Mouse (Mus musculus): ENCODE measurements around the gene Unc5c. TPM values are rescaled to one million over a fixed set of nuclear protein-coding genes. Genes with fewer than 3 reads are reported as not detected.

Gene Unc5c
- polyA plus RNA-seq, 2 experiments, result 0.18 to 0.25 TPM

DNA sequence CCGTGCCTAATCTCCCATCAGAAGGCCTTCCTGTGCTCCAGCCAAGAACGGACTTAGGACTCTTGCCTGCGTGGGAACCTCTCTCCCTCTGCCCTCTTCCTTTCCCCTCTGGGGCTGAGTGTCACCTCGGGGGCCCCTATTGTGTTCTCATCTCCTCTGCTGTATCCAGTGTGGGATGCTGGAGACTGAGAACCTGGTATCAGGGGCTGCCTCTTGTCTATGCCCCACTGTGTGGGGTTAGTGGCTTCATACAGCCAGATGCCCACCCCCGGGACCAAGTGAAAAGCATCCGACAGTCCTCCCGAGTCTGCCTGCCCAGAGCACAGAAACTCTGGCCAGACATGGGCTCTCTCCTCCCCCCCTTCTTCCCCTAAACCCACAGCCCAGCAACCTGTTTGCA, 287.2 kb downstream of the Unc5c start:
- H3K4me3 ChIP-seq (ENCODE audit: insufficient read depth in 1 of 2, low read depth in 2 of 2, low read length in 2 of 2), result no peak overlapping the region
- ATAC-seq (ENCODE audit: insufficient read depth) (no peak), DNase-seq (ENCODE audit: low read depth in 3 of 3, low spot score in 3 of 3) (no peak)
- no peak overlapping the region for H3K27ac ChIP-seq
- H3K4me2 ChIP-seq (ENCODE audit: low read depth), result no peak overlapping the region
- no peaks in the 10 kb centered on the region for H3K9me3 ChIP-seq (ENCODE audit: control insufficient read depth, low read length)
- 52% methylated on average over 7 of the region's 7 CpGs for WGBS (ENCODE audit: insufficient replicate concordance)
- H3K4me1 ChIP-seq (replicated peaks; ENCODE audit: control insufficient read depth in 2 of 2, insufficient read depth in 2 of 2, low read length in 1 of 2), result no peaks in the 10 kb centered on the region
- H3K9ac ChIP-seq (replicated peaks), result no peak overlapping the region
- TF ChIP-seq CTCF (IDR thresholded peaks at IDR 0.05; ENCODE audit: low read depth) (no peak), EP300 (IDR thresholded peaks at IDR 0.05; ENCODE audit: low read depth) (no peak)
- H3K36me3 ChIP-seq (replicated peaks; ENCODE audit: control insufficient read depth, insufficient read depth, low read depth), result no peaks in the 10 kb centered on the region
- H3K27me3 ChIP-seq (ENCODE audit: control insufficient read depth, insufficient read depth, low read length), result no peaks in the 10 kb centered on the region

DNA sequence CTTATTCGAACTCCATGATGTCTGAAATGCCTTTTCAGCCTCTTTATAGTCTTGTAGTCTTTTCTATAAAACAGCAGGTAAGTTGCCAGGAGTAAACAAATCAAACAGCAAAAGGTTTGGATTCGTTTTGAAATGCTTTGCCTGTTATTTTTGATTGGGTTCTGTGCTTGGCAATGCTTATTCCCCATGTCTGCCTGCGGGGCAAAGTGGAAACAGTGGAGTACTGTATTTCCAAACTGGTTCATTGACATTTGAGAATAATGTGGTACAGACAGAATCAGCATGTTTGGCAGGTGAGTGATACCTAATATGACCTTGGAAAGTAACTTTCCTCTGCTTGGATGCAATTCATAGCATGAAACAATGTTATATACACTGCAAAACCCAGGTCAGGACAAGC, 292.2 kb downstream of the Unc5c start:
- Histone ChIP-seq H3K9ac (replicated peaks) (no peak overlapping the region), H3K4me1 (replicated peaks; ENCODE audit: control insufficient read depth in 2 of 2, insufficient read depth in 2 of 2, low read length in 1 of 2) (no peaks in the 10 kb centered on the region), H3K36me3 (replicated peaks; ENCODE audit: control insufficient read depth, insufficient read depth, low read depth) (no peaks in the 10 kb centered on the region), H3K27ac (no peak overlapping the region), H3K4me2 (ENCODE audit: low read depth) (no peak overlapping the region), H3K9me3 (ENCODE audit: control insufficient read depth, low read length) (no peaks in the 10 kb centered on the region), H3K4me3 (ENCODE audit: insufficient read depth in 1 of 2, low read depth in 2 of 2, low read length in 2 of 2) (no peak overlapping the region), H3K27me3 (ENCODE audit: control insufficient read depth, insufficient read depth, low read length) (no peaks in the 10 kb centered on the region)
- no peak for DNase-seq (ENCODE audit: low read depth in 3 of 3, low spot score in 3 of 3)
- no peak for ATAC-seq (ENCODE audit: insufficient read depth)
- TF ChIP-seq EP300 (IDR thresholded peaks at IDR 0.05; ENCODE audit: low read depth), result no peak
- TF ChIP-seq CTCF (IDR thresholded peaks at IDR 0.05; ENCODE audit: low read depth), result no peak
- WGBS (ENCODE audit: insufficient replicate concordance), result 41% methylated on average over 3 of the region's 3 CpGs

DNA sequence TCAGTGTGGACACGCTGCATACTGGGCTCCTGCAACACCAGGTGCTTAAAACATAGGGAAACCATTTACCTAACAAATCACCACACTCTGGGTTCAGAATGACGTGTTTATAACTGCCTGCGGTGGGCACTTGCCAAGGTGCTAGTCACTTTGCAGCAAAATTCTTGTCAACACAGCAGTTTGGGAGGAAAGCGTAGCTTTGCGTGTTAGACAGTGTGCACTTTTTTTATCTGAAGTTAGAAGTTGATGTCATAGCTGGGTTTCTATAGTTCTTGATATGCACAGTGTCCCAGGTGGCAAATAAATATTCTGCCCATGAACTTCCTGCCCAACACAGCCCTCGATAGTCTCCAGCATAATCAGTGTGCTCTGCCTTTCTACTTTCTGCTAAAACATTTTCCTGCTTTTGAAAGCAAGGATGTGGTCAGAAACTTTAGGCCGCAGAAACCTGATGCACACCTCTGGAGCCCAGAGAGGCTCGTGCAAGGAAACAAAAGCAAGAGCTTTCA, 313.4 kb downstream of the Unc5c start:
- no peak for ATAC-seq (ENCODE audit: insufficient read depth)
- 50% methylated on average over 8 of the region's 8 CpGs for WGBS (ENCODE audit: insufficient replicate concordance)
- Histone ChIP-seq H3K4me1 (replicated peaks; ENCODE audit: control insufficient read depth in 2 of 2, insufficient read depth in 2 of 2, low read length in 1 of 2) (no peaks in the 10 kb centered on the region), H3K36me3 (replicated peaks; ENCODE audit: control insufficient read depth, insufficient read depth, low read depth) (no peaks in the 10 kb centered on the region), H3K4me2 (ENCODE audit: low read depth) (no peak overlapping the region), H3K9ac (replicated peaks) (no peak overlapping the region), H3K27ac (no peak overlapping the region), H3K27me3 (ENCODE audit: control insufficient read depth, insufficient read depth, low read length) (no peaks in the 10 kb centered on the region), H3K9me3 (ENCODE audit: control insufficient read depth, low read length) (no peaks in the 10 kb centered on the region), H3K4me3 (ENCODE audit: insufficient read depth in 1 of 2, low read depth in 2 of 2, low read length in 2 of 2) (no peak overlapping the region)
- no peak for DNase-seq (ENCODE audit: low read depth in 3 of 3, low spot score in 3 of 3)
- TF ChIP-seq CTCF (IDR thresholded peaks at IDR 0.05; ENCODE audit: low read depth), result no peak
- no peak for TF ChIP-seq EP300 (IDR thresholded peaks at IDR 0.05; ENCODE audit: low read depth)

DNA sequence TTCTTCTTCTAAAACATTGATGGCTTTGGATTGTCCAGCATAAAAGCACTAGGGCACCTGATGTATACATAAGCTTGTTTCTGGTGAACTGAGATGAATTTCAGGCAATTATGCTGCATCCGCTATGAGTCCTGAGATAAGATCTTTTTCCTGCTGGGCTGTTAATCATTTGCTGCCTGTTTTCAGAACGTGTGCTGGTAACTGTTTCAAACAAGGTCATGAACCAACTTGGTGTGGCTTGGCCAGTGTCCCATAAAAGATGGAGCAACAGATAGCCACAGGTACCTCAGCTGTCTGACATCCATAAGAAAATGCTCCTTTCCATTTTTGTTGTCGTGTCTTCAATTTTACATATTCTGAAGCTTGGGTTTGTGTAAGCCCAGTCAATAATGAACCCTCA, 314.2 kb downstream of the Unc5c start:
- ATAC-seq (ENCODE audit: insufficient read depth), result no peak
- Histone ChIP-seq H3K27ac (no peak overlapping the region), H3K9me3 (ENCODE audit: control insufficient read depth, low read length) (no peaks in the 10 kb centered on the region), H3K9ac (replicated peaks) (no peak overlapping the region), H3K36me3 (replicated peaks; ENCODE audit: control insufficient read depth, insufficient read depth, low read depth) (no peaks in the 10 kb centered on the region), H3K4me1 (replicated peaks; ENCODE audit: control insufficient read depth in 2 of 2, insufficient read depth in 2 of 2, low read length in 1 of 2) (no peaks in the 10 kb centered on the region), H3K4me3 (ENCODE audit: insufficient read depth in 1 of 2, low read depth in 2 of 2, low read length in 2 of 2) (no peak overlapping the region), H3K4me2 (ENCODE audit: low read depth) (no peak overlapping the region), H3K27me3 (ENCODE audit: control insufficient read depth, insufficient read depth, low read length) (no peaks in the 10 kb centered on the region)
- no peak for DNase-seq (ENCODE audit: low read depth in 3 of 3, low spot score in 3 of 3)
- WGBS (ENCODE audit: insufficient replicate concordance), result 39% methylated on average over 3 of the region's 3 CpGs
- TF ChIP-seq CTCF (IDR thresholded peaks at IDR 0.05; ENCODE audit: low read depth) (no peak), EP300 (IDR thresholded peaks at IDR 0.05; ENCODE audit: low read depth) (no peak)

DNA sequence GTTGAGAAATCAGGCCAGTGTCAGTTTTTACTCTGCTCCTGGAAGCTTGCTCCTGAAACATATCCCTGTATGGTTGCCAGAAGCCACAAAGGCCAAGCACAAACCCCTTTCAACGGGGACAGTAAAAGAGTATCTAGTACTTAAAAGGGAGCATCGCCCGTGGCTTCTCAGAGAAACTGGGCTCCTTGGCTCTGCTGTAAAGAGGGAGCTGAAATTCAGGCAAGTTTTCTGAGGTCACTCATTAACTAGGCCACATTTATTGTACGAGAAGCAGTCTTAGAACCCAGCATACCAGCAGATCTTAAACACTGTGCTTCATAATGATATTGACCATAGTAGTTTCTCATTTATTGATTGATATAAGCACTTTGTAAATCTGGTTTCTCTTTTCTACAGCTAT, 317.5 kb downstream of the Unc5c start:
- WGBS (ENCODE audit: insufficient replicate concordance), result 50% methylated on average over 4 of the region's 4 CpGs
- TF ChIP-seq CTCF (IDR thresholded peaks at IDR 0.05; ENCODE audit: low read depth) (no peak), EP300 (IDR thresholded peaks at IDR 0.05; ENCODE audit: low read depth) (no peak)
- Histone ChIP-seq H3K27ac (no peak overlapping the region), H3K27me3 (ENCODE audit: control insufficient read depth, insufficient read depth, low read length) (no peaks in the 10 kb centered on the region), H3K9ac (replicated peaks) (no peak overlapping the region), H3K36me3 (replicated peaks; ENCODE audit: control insufficient read depth, insufficient read depth, low read depth) (no peaks in the 10 kb centered on the region), H3K4me2 (ENCODE audit: low read depth) (no peak overlapping the region), H3K9me3 (ENCODE audit: control insufficient read depth, low read length) (no peaks in the 10 kb centered on the region), H3K4me3 (ENCODE audit: insufficient read depth in 1 of 2, low read depth in 2 of 2, low read length in 2 of 2) (no peak overlapping the region), H3K4me1 (replicated peaks; ENCODE audit: control insufficient read depth in 2 of 2, insufficient read depth in 2 of 2, low read length in 1 of 2) (no peaks in the 10 kb centered on the region)
- ATAC-seq (ENCODE audit: insufficient read depth) (no peak), DNase-seq (ENCODE audit: low read depth in 3 of 3, low spot score in 3 of 3) (no peak)
